Mouse (Mus musculus) monocyte, adult 5-6 weeks (primary cell): ENCODE data around the gene Lsp1. TPM values are rescaled to one million over a fixed set of nuclear protein-coding genes. Genes with fewer than 3 reads are reported as not detected.

Experiments
- ATAC-seq: fragments of 153-309, 156-312 bp; replicated peaks from 2 replicates; pipeline ENCODE4 v1.8.0; 2017; ENCODE audit warnings: mild to moderate bottlenecking; ENCODE audit not compliant: low TSS enrichment, insufficient number of reproducible peaks, severe bottlenecking, poor library complexity, low FRiP score
- total RNA-seq: library from RNA; stranded (forward); fragments of 200-1000, 200-491, 200-594 nt; gene quantifications from 3 replicates; pipeline ENCODE4 v1.2.3, GENCODE M21; 2017

Lsp1 gene
- total RNA-seq, 1 experiment from 2014 or later: 1,247 TPM

- no peak for ATAC-seq
Measured at GRCm38 (mm10) chr7:142523200-142523990, 62.8 kb downstream of the Lsp1 start.

- no peak for ATAC-seq
Measured at GRCm38 (mm10) chr7:142525342-142526178, 65.0 kb downstream of the Lsp1 start.

GRCm38 (mm10) chr7:142529350-142529749 lies 68.7 kb downstream of the Lsp1 start:
- no peak for ATAC-seq

GRCm38 (mm10) chr7:142531973-142532521 lies 71.4 kb downstream of the Lsp1 start:
- no peak for ATAC-seq

GRCm38 (mm10) chr7:142532671-142533058 lies 72.1 kb downstream of the Lsp1 start, which contains the start of gene Mrpl23:
Gene Mrpl23 (plus strand): TSS chr7:142532686.
- ATAC-seq: peak; percentile 19; the same call in 1 of the 2 replicates

- peak; percentile 65 for ATAC-seq
Measured at GRCm38 (mm10) chr7:142533059-142533855, 72.6 kb downstream of the Lsp1 start.

- no peak for ATAC-seq
Measured at GRCm38 (mm10) chr7:142535116-142535515, 74.5 kb downstream of the Lsp1 start.

- no peak for ATAC-seq
Measured at GRCm38 (mm10) chr7:142535832-142536231, 75.2 kb downstream of the Lsp1 start.

- no peak for ATAC-seq
Measured at GRCm38 (mm10) chr7:142537181-142537580, 76.6 kb downstream of the Lsp1 start.

- ATAC-seq: no peak
Measured at GRCm38 (mm10) chr7:142537879-142538278, 77.3 kb downstream of the Lsp1 start.

GRCm38 (mm10) chr7:142538291-142538690 lies 77.7 kb downstream of the Lsp1 start:
- no peak for ATAC-seq

- ATAC-seq: no peak
Measured at GRCm38 (mm10) chr7:142538766-142539165, 78.2 kb downstream of the Lsp1 start.

- ATAC-seq: no peak
Measured at GRCm38 (mm10) chr7:142539828-142540227, 79.2 kb downstream of the Lsp1 start.

GRCm38 (mm10) chr7:142542771-142543303 lies 82.2 kb downstream of the Lsp1 start:
- no peak for ATAC-seq

Other genes starting within 250 kb of the Lsp1 start
- gene Gm7579, start 248.9 kb upstream of the Lsp1 start, total RNA-seq: not detected in 3 replicates
- gene Krtap5-5, start 230.8 kb upstream of the Lsp1 start, total RNA-seq: not detected in 3 replicates
- gene Gm40460, start 219.7 kb upstream of the Lsp1 start, total RNA-seq: not detected in 3 replicates
- gene Gm2431, start 202.5 kb upstream of the Lsp1 start, total RNA-seq: not detected in 3 replicates
- not detected in 3 replicates for gene Gm4559, start 186.4 kb upstream of the Lsp1 start, total RNA-seq
- not detected in 3 replicates for gene Krtap5-1, start 163.7 kb upstream of the Lsp1 start, total RNA-seq
- gene Krtap5-4, start 157.3 kb upstream of the Lsp1 start, total RNA-seq: not detected in 3 replicates
- gene Ifitm10, start 87.1 kb upstream of the Lsp1 start, total RNA-seq: 10.2 to 46.5 TPM (median 13.9 TPM) in 3 replicates
- 242 to 452 TPM (median 290 TPM) in 3 replicates for gene Gm49369, start 78.1 kb upstream of the Lsp1 start, total RNA-seq
- 304 to 518 TPM (median 326 TPM) in 3 replicates for gene Ctsd, start 72.8 kb upstream of the Lsp1 start, total RNA-seq
- gene Syt8, start 26.0 kb upstream of the Lsp1 start, total RNA-seq: not detected in 3 replicates
- 7.5 to 20.6 TPM (median 11.3 TPM) in 3 replicates for gene Tnni2, start 19.0 kb upstream of the Lsp1 start, total RNA-seq
- 13.6 to 16.7 TPM (median 15.5 TPM) in 3 replicates for gene Tnnt3, start 38.0 kb downstream of the Lsp1 start, total RNA-seq
- gene Mrpl23, start 71.9 kb downstream of the Lsp1 start, total RNA-seq: 9.7 to 34.1 TPM (median 22.6 TPM) in 3 replicates
- gene Igf2, start 206.0 kb downstream of the Lsp1 start, total RNA-seq: 0.21 TPM in 1 of 3 replicates, not detected in the others
- gene Gm49394, start 209.1 kb downstream of the Lsp1 start, total RNA-seq: not detected in 3 replicates